Mouse (Mus musculus) CD4-positive, CD25-positive, alpha-beta regulatory T cell, adult 2 months (primary cell): ENCODE data around the gene Tbl3.
"Not testable (repeated sequence)": the region's sequence is repeated elsewhere in the genome, so short reads cannot be mapped to it uniquely, and the experiment has no call there.

Experiments used
- DNase-seq: peaks from one replicate; pipeline ENCODE4 v3.0.0-alpha.2; 2012; ENCODE audit warnings: low read depth, low spot score

Tbl3 gene

GRCm38 (mm10) chr17:24696011-24696697, 11.3 kb downstream of the Tbl3 start, which contains the start of the genes Gfer and Noxo1:
Gfer (minus strand) TSS chr17:24696156.
Noxo1 (plus strand) TSS chr17:24696234.
- DNase-seq, result peak; percentile 93

DNA sequence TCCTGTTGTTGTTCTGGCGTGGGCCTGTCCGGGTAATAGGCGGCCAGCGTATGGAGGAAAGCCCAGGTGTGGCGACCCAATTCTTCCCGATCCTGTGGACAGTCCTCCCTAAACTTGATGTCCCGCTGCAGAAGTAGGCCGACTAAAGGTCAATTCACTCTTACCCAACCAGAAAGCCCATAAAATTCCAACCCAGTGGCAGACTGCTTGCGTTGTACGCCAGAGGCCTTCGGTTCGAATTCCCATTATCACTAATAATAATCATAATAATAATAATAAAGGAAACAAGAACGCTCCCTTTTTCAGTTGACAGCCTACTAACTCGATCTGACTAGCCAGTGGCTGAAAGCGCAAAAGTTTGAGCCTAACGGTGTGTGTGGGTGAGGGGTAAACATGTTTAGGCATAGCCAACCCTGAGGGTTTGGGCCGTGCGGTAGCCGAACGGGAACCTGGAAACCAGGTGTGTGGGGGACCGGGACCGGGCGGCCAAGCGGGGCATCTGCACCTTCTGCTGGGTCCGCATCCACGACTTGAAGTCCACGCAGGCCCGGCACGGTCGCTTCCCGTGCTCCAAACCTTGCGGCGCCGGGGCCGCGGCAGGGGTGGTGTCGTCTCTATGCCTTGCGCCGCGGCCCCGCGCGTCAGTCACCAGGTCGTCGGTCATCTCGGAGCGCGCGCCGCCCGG, 12.0 kb downstream of the Tbl3 start:
- DNase-seq, result no peak

- DNase-seq, result no peak
These were observed 15.1 kb downstream of the Tbl3 start for GRCm38 (mm10) chr17:24692385-24692784.

- DNase-seq, result peak; percentile 40
These were observed 18.0 kb downstream of the Tbl3 start, which contains the start of gene Syngr3 for GRCm38 (mm10) chr17:24689251-24690081. Syngr3 (minus strand) TSS chr17:24689955.

GRCm38 (mm10) chr17:24687599-24687998, 19.9 kb downstream of the Tbl3 start:
- no peak for DNase-seq

DNA sequence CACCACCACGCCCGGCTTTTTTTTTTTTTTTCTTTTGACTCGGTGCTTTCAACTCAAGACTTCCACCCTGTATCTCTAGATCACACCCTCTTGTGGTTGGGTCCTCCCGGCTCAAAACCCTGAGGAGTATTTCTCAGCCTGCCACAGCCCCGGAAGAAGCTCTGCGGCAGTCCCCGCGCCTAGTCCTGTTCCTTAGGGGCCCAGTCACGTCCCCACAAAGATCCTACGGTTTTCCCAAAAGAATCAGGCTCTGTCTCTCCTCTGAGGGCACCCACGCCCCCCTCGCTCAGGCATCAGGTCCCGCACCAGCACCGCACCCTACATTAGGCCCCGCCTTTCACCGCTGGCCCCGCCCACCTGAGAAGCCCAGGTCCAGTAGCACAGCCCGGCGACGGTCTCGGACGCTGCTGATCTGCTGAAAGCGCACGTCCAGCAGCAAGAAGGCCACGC, 20.3 kb downstream of the Tbl3 start:
- peak; percentile 79 for DNase-seq

GRCm38 (mm10) chr17:24686514-24686913, 20.9 kb downstream of the Tbl3 start:
- DNase-seq, result peak; percentile 78

DNA sequence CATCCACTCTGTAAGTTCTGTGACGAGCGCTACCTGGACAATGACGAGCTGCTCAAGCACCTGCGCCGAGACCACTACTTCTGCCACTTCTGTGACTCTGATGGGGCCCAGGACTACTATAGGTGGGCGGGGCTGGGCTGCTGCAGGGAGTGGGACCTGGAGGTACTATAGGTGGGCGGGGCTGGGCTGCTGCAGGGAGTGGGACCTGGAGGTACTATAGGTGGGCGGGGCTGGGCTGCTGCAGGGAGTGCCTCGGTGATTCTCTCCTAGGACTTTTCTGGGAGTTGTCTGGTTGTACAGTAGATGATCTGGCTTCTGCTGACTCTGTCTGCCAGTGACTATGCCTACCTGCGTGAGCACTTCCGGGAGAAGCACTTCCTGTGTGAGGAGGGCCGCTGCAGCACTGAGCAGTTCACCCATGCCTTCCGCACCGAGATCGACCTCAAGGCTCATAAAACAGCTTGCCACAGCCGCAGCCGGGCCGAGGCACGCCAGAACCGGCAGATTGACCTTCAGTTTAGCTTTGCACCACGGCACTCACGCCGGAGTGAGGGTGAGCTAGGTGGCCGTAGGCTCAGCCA, 29.9 kb downstream of the Tbl3 start:
- no peak for DNase-seq

- DNase-seq, result no peak
These were observed 30.6 kb downstream of the Tbl3 start for GRCm38 (mm10) chr17:24676877-24677276.

- DNase-seq, result peak; percentile 86
These were observed 31.3 kb downstream of the Tbl3 start for GRCm38 (mm10) chr17:24676187-24676586.

DNA sequence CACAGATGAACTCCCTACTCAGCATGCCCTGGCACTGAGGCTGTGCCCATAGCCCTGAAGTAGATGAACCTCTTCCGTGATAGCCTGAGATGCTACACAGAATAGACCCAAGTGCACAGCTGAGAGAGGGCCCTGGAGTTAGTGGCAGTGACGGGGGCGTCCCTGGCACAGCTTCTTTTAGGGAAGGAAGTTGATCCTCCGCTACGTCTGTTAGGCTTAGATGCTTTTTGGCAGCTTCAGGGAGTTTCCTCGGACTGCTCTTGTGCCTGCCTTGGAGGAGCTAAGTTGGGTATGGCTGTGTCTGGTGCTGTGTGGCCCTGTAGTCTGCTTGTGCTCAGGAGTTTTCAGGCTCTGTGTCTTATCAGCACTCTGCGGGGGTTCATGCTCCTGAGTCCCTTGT, 33.2 kb downstream of the Tbl3 start:
- no peak for DNase-seq

- no peak for DNase-seq
These were observed 35.3 kb downstream of the Tbl3 start for GRCm38 (mm10) chr17:24672141-24672540.

DNA sequence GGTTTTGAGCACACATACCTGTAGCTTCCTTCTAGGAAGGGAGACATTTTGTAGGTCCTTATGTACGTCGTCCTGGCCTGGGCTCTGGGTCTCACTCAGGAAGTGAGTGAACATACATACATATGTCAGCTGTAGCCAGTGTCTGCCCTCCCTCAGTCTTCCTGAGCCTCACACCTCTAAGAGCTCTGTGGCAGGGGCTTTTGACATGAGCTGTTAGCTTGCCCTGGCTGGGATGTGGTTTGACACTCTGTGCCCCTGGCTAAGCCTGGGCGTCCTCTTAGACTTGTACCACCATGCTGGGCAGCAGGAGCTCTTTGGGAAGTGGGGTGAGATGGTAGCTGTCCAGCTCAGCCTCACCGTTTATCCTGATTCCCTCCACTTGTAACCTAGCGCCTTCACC, 36.1 kb downstream of the Tbl3 start:
- DNase-seq, result no peak

DNA sequence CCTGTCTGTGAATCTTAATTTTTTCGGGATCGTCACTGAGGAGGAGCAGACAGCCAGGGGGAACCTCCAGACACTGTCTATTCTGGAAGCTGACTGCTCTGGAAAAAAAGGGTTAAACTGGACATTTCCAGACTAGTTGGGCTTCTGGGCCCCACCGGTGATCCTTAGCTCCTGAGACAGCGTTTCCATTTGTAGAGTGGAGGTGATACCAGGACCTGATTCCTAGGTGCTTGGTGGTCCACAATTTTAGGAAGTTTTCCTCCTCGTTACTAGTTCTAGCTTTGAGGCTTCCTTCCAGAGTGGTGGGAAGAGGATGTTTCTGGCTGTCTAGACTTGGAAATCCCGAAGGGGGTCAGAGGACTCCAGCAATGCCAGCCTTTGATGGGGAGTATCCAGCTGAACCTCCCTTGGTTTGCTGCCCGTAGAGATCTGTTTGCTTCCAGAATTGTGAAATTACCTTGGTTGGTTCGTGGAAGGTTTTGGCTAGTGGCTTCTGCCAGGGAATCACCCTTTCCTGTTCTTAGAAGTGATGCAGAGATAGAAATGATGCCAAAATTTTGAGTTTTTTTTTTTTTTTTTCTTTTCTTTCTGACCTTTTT, 37.1 kb downstream of the Tbl3 start:
- no peak for DNase-seq

GRCm38 (mm10) chr17:24669545-24670245, 37.8 kb downstream of the Tbl3 start, which contains the start of gene Zfp598:
Zfp598 (plus strand) TSS chr17:24669687.
- DNase-seq, result peak; percentile 97

DNA sequence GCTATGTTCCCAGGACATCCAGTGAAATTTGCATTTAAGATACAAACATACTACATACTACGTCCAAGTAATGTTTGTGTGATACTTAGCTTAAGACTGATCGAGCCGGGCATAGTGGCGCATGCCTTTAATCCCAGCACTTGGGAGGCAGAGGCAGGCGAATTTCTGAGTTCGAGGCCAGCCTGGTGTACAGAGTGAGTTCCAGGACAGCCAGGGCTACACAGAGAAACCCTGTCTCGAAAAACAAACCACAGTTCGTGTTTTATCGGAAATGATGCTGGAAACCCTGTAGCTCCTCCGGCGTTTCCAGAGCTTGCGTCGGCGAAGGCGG, 38.3 kb downstream of the Tbl3 start:
- DNase-seq, result not testable (repeated sequence)

DNA sequence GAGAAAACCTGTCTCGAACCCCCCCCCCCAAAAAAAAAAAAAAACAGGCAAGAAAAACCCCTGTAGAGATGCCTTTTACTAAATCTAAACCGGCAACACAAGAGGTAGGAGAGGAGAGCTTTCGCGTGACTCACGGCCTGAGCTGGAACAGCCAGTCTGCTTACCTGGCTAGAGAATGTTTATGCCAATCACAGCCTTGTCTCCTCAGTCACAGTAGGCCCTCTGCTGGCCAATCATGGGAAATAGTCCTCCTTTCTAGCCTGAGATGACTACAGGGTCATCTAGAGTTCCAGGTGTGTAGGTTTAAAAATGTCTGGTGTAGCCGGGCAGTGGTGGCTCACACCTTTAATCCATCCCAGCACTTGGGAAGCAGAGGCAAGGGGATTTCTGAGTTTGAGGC, 40.0 kb downstream of the Tbl3 start:
- peak; percentile 84 for DNase-seq

DNA sequence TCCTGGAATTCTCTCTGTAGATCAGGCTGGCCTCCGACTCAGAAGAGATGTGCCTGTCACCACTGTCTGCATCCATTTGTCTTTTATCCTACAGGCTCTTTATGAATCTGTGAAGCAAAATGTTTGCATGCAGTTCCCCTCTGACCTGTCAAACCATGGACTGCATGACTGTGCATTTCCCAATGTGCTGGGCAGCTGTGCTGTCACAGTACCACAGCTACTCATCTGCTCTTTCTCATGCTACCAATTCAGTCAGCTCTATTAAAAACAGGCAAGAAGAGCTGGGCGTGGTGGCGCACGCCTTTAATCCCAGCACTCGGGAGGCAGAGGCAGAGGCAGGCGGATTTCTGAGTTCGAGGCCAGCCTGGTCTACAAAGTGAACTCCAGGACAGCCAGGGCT, 40.4 kb downstream of the Tbl3 start:
- not testable (repeated sequence) for DNase-seq

GRCm38 (mm10) chr17:24658017-24658758, 49.3 kb downstream of the Tbl3 start, which contains the start of gene Npw:
Npw (minus strand) TSS chr17:24658457.
- DNase-seq, result peak; percentile 45

- DNase-seq, result no peak
These were observed 52.5 kb downstream of the Tbl3 start for GRCm38 (mm10) chr17:24654969-24655368.
